Mouse (Mus musculus) neural tube, embryonic 12.5 days (tissue): Measurements from ENCODE around the gene Cckbr. TPM values are rescaled to one million over a fixed set of nuclear protein-coding genes. Genes with fewer than 3 reads are reported as not detected.
A peak's percentile ranks its signal among the peaks of the same experiment; 100 is the strongest.
"Not testable (repeated sequence)": the region's sequence is repeated elsewhere in the genome, so short reads cannot be mapped to it uniquely, and the experiment has no call there.

Experiments
- ATAC-seq: fragments of 200-750 bp; cut with Nextera tagmentation; 2 replicates; pipeline ENCODE4 v1.8.0; 2017; ENCODE audit warnings: low read depth, mild to moderate bottlenecking, moderate TSS enrichment, moderate library complexity; ENCODE audit not compliant: low FRiP score
- H3K27ac ChIP-seq: fragments of 300-500 bp; sonication (generic); 2 replicates; pipeline ENCODE4 v1.5.1; 2016
- H3K27me3 ChIP-seq: fragments of 300-500 bp; sonication (generic); replicated peaks from 2 replicates; pipeline ENCODE4 v1.6.1; 2016; ENCODE audit warnings: mild to moderate bottlenecking
- H3K36me3 ChIP-seq: fragments of 300-500 bp; sonication (generic); 2 replicates; pipeline ENCODE4 v1.6.1; 2016; ENCODE audit warnings: mild to moderate bottlenecking
- H3K4me1 ChIP-seq: fragments of 300-500 bp; sonication (generic); 2 replicates; pipeline ENCODE4 v1.6.1; 2016
- H3K4me2 ChIP-seq: fragments of 300-500 bp; sonication (generic); replicated peaks from 2 replicates; pipeline ENCODE4 v1.6.1; 2016; ENCODE audit warnings: mild to moderate bottlenecking
- H3K4me3 ChIP-seq: fragments of 300-500 bp; sonication (generic); 2 replicates; pipeline ENCODE4 v1.5.1; 2016
- H3K9ac ChIP-seq: fragments of 300-500 bp; sonication (generic); 2 replicates; pipeline ENCODE4 v1.6.1; 2016; ENCODE audit warnings: mild to moderate bottlenecking
- H3K9me3 ChIP-seq: fragments of 300-500 bp; sonication (generic); 2 replicates; pipeline ENCODE4 v1.6.1; 2016; ENCODE audit warnings: mild to moderate bottlenecking
- WGBS: fragments of 180-500 bp; shearing (Covaris S2); methylation state at CpG from one replicate; pipeline ENCODE4 v1.1.7; 2016; 5-methylcytosine and 5-hydroxymethylcytosine counted together
- polyA plus RNA-seq: library from polyadenylated mRNA; unstranded; fragments of >200 nt; fragmentation: Nextera tagmentation; extraction: Ambion mirVana; gene quantifications from 2 replicates; pipeline ENCODE4 v1.2.1, GENCODE M21; 2016

Cckbr gene
- polyA plus RNA-seq, 1 experiment from 2014 or later: 0.68 TPM

DNA sequence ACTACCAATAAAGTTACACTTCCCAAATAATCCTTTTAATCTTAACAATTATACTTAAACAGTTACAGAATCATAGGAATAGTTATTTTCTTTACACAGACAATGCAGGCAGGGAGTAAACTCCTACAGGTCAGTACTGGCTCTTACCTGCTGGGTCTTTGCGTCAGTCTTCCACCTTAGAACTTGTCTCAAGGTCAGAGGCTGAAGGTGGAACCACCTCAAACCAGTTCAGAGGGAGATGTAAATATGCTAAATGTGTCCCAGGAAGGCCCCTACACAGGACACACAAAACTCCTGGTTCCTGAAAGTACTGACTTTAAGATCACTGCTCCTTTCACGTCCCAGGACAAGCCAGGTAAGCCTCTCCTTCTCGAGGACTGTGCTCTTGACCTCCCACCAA is 19.5 kb downstream of the Cckbr start:
- WGBS: 83% methylated on average over 3 of the region's 3 CpGs
- H3K4me2 ChIP-seq: no peak overlapping the region
- no peaks in the 10 kb centered on the region for H3K9me3 ChIP-seq
- no peaks in the 10 kb centered on the region for H3K36me3 ChIP-seq
- no peak overlapping the region for H3K27ac ChIP-seq
- no peaks in the 10 kb centered on the region for H3K27me3 ChIP-seq
- no peak for ATAC-seq
- H3K4me3 ChIP-seq: no peak overlapping the region
- no peak overlapping the region for H3K9ac ChIP-seq
- H3K4me1 ChIP-seq: no peaks in the 10 kb centered on the region

DNA sequence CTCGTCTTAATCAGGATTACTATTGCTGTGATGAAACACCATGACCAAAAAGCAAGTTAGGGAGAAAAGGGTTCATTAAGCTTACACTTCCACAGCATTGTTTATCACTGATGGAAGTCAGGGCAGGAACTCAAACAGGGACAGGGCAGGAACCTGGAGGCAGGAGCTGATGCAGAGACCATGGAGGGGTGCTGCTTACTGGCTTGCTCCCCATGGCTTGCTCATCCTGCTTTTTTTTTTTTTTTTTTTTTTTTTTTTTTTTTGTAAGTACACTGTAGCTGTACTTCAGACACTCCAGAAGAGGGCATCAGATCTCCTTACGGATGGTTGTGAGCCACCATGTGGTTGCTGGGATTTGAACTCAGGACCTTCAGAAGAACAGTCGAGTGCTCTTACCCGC is 27.8 kb downstream of the Cckbr start:
- H3K27me3 ChIP-seq, H3K4me2 ChIP-seq, H3K4me3 ChIP-seq, ATAC-seq, H3K36me3 ChIP-seq, H3K27ac ChIP-seq, H3K9me3 ChIP-seq, H3K4me1 ChIP-seq, H3K9ac ChIP-seq: not testable (repeated sequence)
- WGBS: 84% methylated on average over 4 of the region's 4 CpGs

- Histone ChIP-seq H3K27ac (no peak overlapping the region), H3K27me3 (no peaks in the 10 kb centered on the region), H3K4me1 (no peaks in the 10 kb centered on the region), H3K9ac (no peak overlapping the region), H3K4me3 (no peak overlapping the region), H3K36me3 (no peaks in the 10 kb centered on the region), H3K9me3 (no peaks in the 10 kb centered on the region), H3K4me2 (no peak overlapping the region)
- ATAC-seq: no peak
Observed at GRCm38 (mm10) chr7:105458546-105458945, 33.0 kb downstream of the Cckbr start.

DNA sequence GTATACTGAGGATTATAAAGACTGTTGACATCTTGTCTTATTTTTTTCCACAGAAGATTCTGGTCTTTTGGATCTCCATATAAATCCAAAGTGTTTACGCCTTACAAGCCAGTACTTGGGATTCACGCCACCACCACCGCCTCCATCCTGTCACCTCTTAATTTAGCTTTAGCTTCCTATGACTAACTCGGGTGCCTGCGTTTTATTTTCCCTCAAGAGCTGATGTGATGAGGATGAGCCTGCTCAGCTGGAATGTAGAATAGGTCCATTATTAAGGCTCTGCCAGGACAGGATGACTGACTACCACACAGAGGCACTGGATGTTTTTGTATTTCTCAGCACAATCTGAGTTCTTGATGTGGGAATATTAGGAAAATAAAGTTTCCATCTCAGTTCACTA is 40.0 kb downstream of the Cckbr start:
- H3K27me3 ChIP-seq, H3K4me1 ChIP-seq, H3K4me3 ChIP-seq, ATAC-seq, H3K27ac ChIP-seq, H3K36me3 ChIP-seq, H3K9me3 ChIP-seq, H3K4me2 ChIP-seq, H3K9ac ChIP-seq: not testable (repeated sequence)
- WGBS: 88% methylated on average over 5 of the region's 5 CpGs

GRCm38 (mm10) chr7:105472607-105473006 is 47.1 kb downstream of the Cckbr start:
- ATAC-seq: no peak
- WGBS: 56% methylated on average over 1 of the region's 1 CpGs

DNA sequence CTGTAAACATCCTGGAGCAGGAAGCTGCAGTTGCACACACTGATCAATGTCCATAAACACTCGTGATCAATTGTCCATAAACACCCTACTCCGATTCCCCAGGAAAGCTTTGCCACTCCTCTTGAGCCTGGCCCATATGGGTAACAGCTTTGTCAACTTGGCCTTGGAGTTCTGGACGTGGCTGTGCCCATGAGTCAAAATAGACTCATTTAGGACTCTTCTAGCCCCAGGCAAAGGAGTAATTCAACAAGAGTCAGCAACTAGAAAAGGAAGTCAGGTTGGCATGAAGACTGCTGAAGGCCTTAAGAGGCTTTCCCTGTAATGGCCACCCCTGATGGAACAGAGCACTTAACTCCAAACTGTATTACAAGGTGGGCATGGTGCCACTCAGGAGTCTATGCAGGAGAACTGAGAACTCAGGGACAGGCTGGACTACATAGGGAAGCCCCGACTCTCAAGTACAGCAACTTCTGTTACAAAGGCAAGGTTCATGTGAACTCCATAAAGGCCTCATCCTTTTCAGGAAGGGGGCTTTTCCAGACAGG is 49.3 kb downstream of the Cckbr start:
- Histone ChIP-seq H3K4me2 (no peak overlapping the region), H3K9me3 (no peaks in the 10 kb centered on the region), H3K36me3 (no peaks in the 10 kb centered on the region), H3K27ac (no peak overlapping the region), H3K4me1 (0 out of 2 replicates have a peak, but pooled peaks cover 4% of the 10 kb centered on the region), H3K9ac (no peak overlapping the region), H3K4me3 (no peak overlapping the region), H3K27me3 (no peaks in the 10 kb centered on the region)
- no peak for ATAC-seq
- WGBS: 75% methylated on average over 4 of the region's 4 CpGs

More at GRCm38 (mm10) chr7:105472607-105473006, 47.1 kb downstream of the Cckbr start:
- Histone ChIP-seq H3K4me1 (no peaks in the 10 kb centered on the region), H3K9ac (no peak overlapping the region), H3K9me3 (no peaks in the 10 kb centered on the region), H3K4me3 (no peak overlapping the region), H3K27me3 (no peaks in the 10 kb centered on the region), H3K4me2 (no peak overlapping the region), H3K36me3 (no peaks in the 10 kb centered on the region), H3K27ac (no peak overlapping the region)

DNA sequence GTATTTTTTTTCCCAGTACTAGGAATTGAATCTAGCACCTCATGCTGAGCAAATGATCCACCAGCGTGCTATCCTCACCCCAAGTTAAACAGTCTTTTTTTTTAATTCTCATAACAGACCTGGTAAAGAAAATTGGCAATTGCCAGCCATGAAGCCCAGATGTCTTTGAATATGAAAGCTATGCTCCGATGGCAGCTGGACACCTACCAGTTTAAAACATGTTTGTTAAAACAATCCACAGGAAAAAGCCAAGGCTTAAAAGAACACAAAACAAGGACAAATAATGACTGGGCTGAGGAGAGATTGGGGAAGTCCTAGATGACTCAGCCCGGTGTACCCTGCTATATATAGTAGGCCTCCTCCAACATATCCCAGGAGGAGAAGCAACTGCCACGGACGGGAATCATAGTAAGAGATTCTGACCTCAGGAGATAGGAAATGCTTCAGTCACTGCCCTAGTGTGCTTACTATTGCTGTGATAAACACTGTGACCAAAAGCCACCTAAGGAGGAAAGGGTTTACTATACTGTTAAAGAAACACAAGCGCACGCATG is 49.9 kb downstream of the Cckbr start:
- no peak for ATAC-seq
- WGBS: 80% methylated on average over 7 of the region's 7 CpGs
- H3K4me2 ChIP-seq: no peak overlapping the region

GRCm38 (mm10) chr7:105476683-105477432 is 51.3 kb downstream of the Cckbr start:
- Histone ChIP-seq H3K27ac (no peak overlapping the region), H3K4me2 (no peak overlapping the region), H3K9me3 (no peaks in the 10 kb centered on the region), H3K4me1 (peaks cover 17% of the 10 kb centered on the region), H3K27me3 (peaks cover 6% of the 10 kb centered on the region; the same call in 1 of the 2 replicates), H3K4me3 (no peak overlapping the region), H3K9ac (no peak overlapping the region), H3K36me3 (no peaks in the 10 kb centered on the region)
- WGBS: 85% methylated on average over 10 of the region's 10 CpGs
- no peak for ATAC-seq

More for the DNA sequence above, 49.9 kb downstream of the Cckbr start:
- Histone ChIP-seq H3K9ac (no peak overlapping the region), H3K27ac (no peak overlapping the region), H3K36me3 (no peaks in the 10 kb centered on the region), H3K9me3 (no peaks in the 10 kb centered on the region), H3K4me3 (no peak overlapping the region), H3K4me1 (peaks cover 4% of the 10 kb centered on the region; the same call in 1 of the 2 replicates), H3K27me3 (no peaks in the 10 kb centered on the region)

GRCm38 (mm10) chr7:105477433-105477700 is 51.8 kb downstream of the Cckbr start:
- Histone ChIP-seq H3K4me1 (peaks cover 22% of the 10 kb centered on the region), H3K9ac (no peak overlapping the region), H3K4me3 (no peak overlapping the region), H3K4me2 (no peak overlapping the region), H3K9me3 (no peaks in the 10 kb centered on the region), H3K36me3 (no peaks in the 10 kb centered on the region), H3K27ac (no peak overlapping the region), H3K27me3 (peaks cover 6% of the 10 kb centered on the region; the same call in 1 of the 2 replicates)
- ATAC-seq: no peak
- 98% methylated on average over 1 of the region's 1 CpGs for WGBS

GRCm38 (mm10) chr7:105477841-105478240 is 52.3 kb downstream of the Cckbr start:
- H3K9me3 ChIP-seq: no peaks in the 10 kb centered on the region
- 59% methylated on average over 3 of the region's 3 CpGs for whole genome bisulfite sequencing
- H3K9ac ChIP-seq: no peak overlapping the region
- no peak overlapping the region for H3K27ac ChIP-seq
- no peaks in the 10 kb centered on the region for H3K36me3 ChIP-seq
- H3K4me3 ChIP-seq: no peak overlapping the region
- H3K4me2 ChIP-seq: no peak overlapping the region
- peaks cover 22% of the 10 kb centered on the region for H3K4me1 ChIP-seq
- no peak for ATAC-seq
- peaks cover 6% of the 10 kb centered on the region; the same call in 1 of the 2 replicates for H3K27me3 ChIP-seq

DNA sequence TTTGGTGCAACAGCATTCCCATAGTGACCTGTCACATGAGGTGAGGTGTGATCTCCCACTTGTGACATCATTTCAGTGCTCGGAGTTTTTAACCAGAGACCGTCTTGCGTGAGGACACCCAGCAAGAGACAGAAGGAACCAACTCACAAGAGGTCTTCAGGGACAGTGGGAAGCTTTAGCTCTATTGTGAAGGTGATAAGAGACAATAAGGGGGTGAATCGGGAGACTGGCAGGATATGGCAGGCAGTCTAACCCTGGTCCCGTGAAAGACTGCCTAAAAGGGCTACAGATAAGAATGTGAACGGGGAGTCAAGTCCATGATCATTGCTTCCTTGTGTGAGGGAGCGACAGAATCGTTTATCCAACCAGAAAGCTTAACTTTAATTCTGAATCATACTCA is 52.8 kb downstream of the Cckbr start:
- H3K4me2 ChIP-seq: no peak overlapping the region
- no peak overlapping the region for H3K27ac ChIP-seq
- no peaks in the 10 kb centered on the region for H3K36me3 ChIP-seq
- no peak for ATAC-seq
- no peak overlapping the region for H3K4me3 ChIP-seq
- H3K4me1 ChIP-seq: peaks cover 22% of the 10 kb centered on the region
- 87% methylated on average over 8 of the region's 8 CpGs for WGBS
- H3K27me3 ChIP-seq: peaks cover 6% of the 10 kb centered on the region; the same call in 1 of the 2 replicates
- no peak overlapping the region for H3K9ac ChIP-seq
- H3K9me3 ChIP-seq: no peaks in the 10 kb centered on the region

DNA sequence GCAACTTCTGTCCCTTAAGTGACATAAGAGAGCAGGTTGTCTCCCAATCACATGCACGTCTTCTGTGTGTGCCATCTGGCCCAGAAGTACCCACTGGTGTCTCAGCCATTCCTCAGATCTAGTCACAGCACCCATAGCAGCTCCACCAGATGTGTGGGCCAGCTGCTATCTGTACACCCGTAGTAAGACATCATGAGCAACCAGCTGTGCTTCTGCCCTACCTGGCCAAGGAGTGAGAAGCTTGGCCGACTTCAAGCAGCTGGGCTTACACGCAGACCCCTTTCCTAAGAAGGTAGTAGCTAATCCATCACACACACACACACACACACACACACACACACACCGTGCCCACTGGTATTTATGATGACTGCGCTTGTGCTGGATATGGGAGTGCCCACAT is 53.7 kb downstream of the Cckbr start:
- no peak for ATAC-seq

GRCm38 (mm10) chr7:105480081-105480480 is 54.5 kb downstream of the Cckbr start:
- peak overlapping the region; percentile 83 for H3K4me2 ChIP-seq
- 52% methylated on average over 5 of the region's 5 CpGs for WGBS
- H3K4me1 ChIP-seq: peaks cover 22% of the 10 kb centered on the region
- H3K9ac ChIP-seq: no peak overlapping the region
- no peak overlapping the region for H3K27ac ChIP-seq
- H3K9me3 ChIP-seq: no peaks in the 10 kb centered on the region
- no peak for ATAC-seq
- H3K4me3 ChIP-seq: no peak overlapping the region
- no peaks in the 10 kb centered on the region for H3K36me3 ChIP-seq
- H3K27me3 ChIP-seq: peaks cover 6% of the 10 kb centered on the region; the same call in 1 of the 2 replicates

More for the DNA sequence above, 53.7 kb downstream of the Cckbr start:
- no peak overlapping the region for H3K9ac ChIP-seq
- no peaks in the 10 kb centered on the region for H3K9me3 ChIP-seq
- H3K27me3 ChIP-seq: peaks cover 6% of the 10 kb centered on the region; the same call in 1 of the 2 replicates
- H3K36me3 ChIP-seq: no peaks in the 10 kb centered on the region
- H3K4me2 ChIP-seq: no peak overlapping the region
- whole genome bisulfite sequencing: 89% methylated on average over 6 of the region's 6 CpGs
- no peak overlapping the region for H3K27ac ChIP-seq
- peaks cover 22% of the 10 kb centered on the region for H3K4me1 ChIP-seq
- no peak overlapping the region for H3K4me3 ChIP-seq
